Mouse (Mus musculus) spleen, postnatal 10 days (tissue): ENCODE data around the gene Lpcat2b.
"Not testable (repeated sequence)": the region's sequence is repeated elsewhere in the genome, so short reads cannot be mapped to it uniquely, and the experiment has no call there.

Source experiments
- DNase-seq, 2 experiments: peaks; one replicate each; pipeline ENCODE4 v3.0.0; 2021 to 2022; ENCODE audit warnings: low spot score in 2 of 2

Lpcat2b gene

DNA sequence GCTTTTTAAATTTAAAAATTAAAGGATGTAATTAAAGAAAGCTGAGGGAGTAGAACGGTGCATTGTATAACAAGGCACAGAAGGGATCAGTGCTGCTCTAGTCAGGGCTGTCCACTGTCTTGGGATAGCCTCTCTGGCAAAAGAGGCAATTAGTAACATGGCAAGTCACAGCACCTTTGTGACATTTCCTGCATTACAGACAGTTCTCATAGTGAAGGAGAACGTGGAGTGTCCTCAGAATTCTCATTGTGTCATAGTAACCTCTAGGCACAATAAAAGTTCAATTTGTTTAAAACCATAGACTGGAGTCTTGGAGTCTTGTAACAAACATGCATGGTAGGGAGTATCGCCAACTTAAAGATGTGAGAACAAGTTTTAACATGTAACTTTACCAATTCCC lies at the start of gene Lpcat2b:
TSS of gene Lpcat2b (plus strand) at position 301 of the 400 bp plus-strand sequence.
- no peak for DNase-seq

DNA sequence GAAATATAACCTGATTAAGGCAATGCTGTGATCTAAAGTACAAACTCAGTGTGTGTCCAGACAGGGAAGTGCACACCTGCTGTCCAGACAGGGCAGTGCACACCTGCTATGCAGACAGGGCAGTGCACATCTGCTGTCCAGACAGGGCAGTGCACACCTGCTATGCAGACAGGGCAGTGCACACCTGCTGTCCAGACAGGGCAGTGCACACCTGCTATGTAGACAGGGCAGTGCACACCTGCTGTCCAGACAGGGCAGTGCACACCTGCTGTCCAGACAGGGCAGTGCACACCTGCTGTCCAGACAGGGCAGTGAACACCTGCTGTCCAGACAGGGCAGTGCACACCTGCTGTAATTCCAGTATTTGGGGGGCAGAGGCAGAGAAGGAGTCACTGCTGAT lies 44.9 kb upstream of the Lpcat2b start:
- not testable (repeated sequence) for DNase-seq

DNA sequence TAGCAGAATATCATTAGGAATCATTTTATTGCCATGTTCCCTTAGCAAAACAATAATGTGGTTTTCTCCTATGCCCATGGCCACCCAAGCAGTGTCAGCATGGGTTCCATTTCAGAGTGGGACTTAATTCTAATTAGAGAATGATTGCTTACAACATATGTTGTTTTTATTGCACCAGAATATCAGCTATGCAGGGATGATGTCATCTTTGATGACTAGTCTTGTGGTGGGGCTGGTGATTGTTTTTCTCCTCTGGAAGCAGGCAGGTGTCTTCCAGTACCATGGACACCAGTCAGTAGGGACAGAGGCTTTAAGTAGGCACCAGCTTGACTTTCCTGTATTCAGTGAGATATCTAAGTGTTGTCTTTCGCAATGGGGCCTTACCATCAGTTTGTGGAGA lies 43.6 kb upstream of the Lpcat2b start:
- no peak for DNase-seq

DNA sequence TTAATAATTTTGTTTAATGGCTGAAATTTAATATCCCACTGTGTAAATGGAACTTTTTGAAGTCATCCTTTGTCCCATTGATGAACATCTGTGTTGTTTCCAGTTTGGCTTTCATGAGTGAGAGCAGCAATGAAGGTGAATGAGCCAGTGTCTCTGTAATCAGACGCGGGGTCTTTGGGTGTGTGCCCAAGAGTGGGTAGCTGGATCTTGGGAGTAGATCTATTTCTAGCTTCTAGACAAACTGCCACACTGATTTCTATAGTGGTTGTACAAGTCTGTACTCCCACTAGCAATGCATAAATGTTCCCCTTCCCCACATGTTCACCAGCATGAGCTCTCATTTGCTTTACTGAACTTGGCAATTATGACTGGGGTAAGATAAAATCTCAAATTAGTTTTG lies 42.0 kb upstream of the Lpcat2b start:
- DNase-seq, result no peak

DNA sequence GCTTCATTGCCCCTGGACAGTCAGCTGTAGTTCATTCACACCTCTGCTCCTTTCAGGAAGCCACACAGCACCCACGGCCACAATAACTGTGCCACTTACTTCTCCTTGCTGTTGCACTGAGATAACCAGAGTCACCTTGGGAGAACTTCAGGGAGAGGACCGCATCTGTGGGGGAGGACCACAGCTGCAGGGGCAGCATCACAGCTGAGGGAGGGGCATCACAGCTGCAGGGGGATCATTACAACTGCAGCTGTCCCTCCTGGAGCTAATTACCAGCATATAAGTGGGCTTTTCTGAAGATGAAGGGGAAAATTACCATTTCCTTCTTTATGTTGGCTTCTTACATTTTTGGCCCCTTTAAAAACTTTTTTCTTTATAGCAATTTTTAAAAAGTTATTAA lies 36.9 kb upstream of the Lpcat2b start:
- DNase-seq, result no peak

- DNase-seq, result no peak
These were observed 28.9 kb upstream of the Lpcat2b start, which contains the start of gene Ephx4 for GRCm38 (mm10) chr5:107402436-107402835. Gene Ephx4, plus strand, starts transcription at chr5:107402736.

DNA sequence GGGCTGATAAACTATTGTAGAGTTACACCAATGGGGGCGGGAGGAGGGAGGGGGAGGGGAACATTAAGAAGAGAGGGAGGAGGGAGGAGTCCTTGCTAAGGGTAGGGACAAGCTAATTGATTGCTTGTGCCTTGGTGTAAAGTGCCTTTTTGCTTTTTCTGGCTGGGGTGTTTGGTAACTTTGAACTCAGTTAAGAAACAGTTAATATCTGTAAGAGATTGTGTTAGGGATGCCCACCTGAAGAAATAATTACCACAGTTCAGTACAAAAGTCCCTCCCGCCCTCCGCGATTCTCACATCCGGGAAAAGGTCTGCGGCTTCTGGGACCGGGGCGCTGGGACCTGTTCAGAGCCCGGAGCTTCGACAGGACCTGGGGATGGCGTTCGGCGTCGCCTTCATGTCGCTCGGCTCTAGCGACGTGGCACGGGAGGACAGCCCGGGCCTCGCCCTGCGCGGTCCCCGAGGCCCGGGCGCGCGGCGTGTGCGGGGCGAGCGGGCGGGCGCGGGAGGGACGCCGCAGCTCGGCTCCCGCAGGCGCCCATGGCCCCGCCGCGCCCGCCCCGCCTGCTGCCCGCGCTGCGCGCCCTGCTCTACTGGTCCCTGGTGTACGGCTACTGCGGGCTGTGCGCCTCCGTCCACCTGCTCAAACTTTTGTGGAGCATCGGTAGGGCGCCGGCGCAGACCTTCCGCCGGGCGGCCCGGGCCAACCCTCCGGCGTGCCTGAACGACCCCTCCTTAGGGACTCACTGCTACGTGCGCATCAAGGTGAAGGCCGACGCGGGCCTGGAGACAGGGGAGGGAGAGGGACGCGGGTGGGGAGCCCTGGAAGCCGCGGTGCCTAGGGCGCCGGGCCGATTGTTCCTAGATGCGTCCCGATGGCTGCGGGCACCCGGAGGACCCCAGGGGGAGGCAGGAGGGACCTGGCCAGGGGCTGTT lies 28.1 kb upstream of the Lpcat2b start:
- DNase-seq, result peak in 1 of 2 experiments; percentile 17

- no peak for DNase-seq
These were observed 27.2 kb upstream of the Lpcat2b start for GRCm38 (mm10) chr5:107403947-107404684.

GRCm38 (mm10) chr5:107405361-107405760 lies 26.0 kb upstream of the Lpcat2b start:
- no peak for DNase-seq

DNA sequence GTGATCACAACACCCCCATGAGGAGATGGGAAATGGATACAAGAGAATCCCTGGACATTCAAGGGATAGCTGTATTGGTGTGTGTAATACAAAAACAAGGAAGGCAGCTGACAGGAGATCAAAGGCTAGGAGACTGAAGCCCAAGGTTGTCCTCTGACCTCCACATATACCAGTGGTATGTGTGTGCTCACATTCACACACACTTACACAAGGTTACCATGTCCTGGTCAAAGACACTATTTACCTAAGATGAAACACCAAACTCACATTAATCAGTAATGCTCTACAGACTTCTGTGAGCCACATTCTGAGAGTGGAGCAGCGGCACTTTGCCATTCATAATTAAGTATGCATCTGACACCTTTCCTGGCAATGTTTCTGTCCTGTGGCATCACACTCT lies 21.0 kb upstream of the Lpcat2b start:
- DNase-seq, result no peak

GRCm38 (mm10) chr5:107411326-107411725 lies 20.0 kb upstream of the Lpcat2b start:
- no peak for DNase-seq

DNA sequence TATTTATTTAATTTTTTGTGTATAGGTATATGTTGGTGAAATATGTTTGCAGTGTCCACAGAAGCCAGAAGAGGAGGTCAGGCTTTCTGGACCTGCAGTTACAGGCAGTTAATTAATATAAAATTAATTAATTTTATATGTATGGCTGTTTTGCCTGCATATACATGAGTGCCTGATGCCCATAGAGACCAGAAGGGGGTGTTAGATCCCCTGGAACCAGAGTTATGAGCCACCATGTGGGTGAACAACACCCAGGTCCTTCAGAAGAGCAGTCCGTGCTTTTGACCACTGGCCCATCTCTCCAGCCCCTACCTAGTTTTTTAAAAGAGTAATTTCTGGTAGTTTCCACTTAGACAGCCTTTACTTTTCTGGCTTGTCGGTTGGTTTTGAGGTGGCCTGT lies 19.1 kb upstream of the Lpcat2b start:
- no peak for DNase-seq

DNA sequence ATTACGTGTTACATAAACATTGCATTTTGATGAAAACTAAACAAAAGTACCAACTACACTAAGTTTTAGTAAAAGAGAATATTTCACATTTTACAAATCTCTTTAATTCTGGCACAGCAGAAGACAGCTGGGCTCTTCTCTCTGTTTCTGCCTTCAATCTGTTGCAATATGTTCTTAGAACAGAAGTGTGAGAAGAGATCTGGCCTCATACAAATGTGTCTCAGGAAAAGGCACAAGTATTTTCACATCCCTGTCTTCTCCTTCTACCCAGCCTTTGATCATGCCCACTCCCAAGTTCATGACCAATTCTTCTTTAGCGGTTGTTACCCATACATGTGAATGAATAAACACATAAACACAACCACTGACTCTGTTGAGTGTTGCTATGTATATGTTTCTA lies 16.3 kb upstream of the Lpcat2b start:
- no peak for DNase-seq

GRCm38 (mm10) chr5:107421676-107422075 lies 9.7 kb upstream of the Lpcat2b start:
- DNase-seq, result no peak

GRCm38 (mm10) chr5:107434001-107434400 lies 2.7 kb downstream of the Lpcat2b start:
- DNase-seq, result no peak

- no peak for DNase-seq
These were observed 4.8 kb downstream of the Lpcat2b start for GRCm38 (mm10) chr5:107436185-107436584.

GRCm38 (mm10) chr5:107436587-107437209 lies 5.3 kb downstream of the Lpcat2b start:
- DNase-seq, result peak in 1 of 2 experiments; percentile 35

DNA sequence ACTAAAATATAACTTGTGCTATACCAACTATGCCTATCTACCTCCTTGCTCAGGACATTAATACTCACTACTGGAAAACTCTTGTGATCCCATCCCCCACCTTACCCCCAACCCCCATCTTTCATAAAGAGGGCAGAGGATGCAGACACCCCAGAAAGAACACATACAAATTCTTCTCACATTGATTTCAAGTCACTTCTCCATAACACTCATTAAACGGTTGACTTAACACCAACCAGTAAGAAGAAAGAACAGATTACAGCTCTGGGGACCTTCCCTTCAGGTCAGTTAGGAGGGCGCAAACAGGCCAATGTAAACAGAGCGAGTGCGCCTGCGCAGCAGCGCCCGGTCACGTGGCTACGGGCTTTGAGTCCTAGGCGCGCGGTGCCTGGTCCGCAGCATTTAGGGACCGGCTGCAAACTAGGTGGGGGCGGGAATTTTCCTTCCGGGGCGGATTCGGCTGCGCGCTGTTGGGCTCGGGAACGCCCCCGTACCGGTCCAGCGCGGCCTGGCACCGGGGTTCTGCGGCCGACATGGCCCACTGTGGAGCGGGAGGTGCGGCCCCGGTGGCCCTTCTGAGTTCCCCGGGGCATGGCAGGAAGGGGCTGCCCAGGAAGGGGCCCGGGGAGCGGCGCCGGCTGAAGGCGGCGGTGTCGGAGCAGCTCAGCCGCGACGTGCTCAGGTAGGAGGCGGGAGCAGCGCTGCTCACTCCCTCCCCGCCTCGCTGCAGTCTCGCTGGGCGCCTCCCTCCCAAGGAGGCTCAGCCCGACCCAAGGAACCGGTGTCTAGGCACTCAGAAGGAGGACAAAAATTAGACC lies 6.3 kb downstream of the Lpcat2b start, which contains the start of gene Btbd8:
TSS of gene Btbd8 (plus strand) at position 534 of the 818 bp plus-strand sequence.
- peak; percentile 97 to 98 for DNase-seq

DNA sequence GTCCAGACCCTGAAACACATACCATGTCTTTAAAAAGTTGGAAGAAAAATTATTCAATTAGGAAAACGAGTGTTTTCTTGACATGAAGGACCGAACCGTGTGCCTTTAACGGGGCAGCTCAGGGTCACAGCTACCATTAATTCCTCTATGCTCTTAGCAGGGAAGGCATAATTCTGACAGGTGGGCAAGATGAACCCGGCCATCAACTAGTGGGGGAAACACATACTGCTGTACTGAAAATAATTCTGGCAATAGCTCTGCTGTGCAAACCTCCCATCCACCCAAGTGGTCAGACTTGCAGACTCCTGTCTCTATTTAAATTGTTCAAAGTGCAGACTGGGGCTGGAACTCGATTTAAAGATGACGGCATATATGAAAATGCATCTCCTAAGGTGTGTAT lies 7.0 kb downstream of the Lpcat2b start:
- no peak for DNase-seq

- DNase-seq, result no peak
These were observed 10.5 kb downstream of the Lpcat2b start for GRCm38 (mm10) chr5:107441881-107442280.

DNA sequence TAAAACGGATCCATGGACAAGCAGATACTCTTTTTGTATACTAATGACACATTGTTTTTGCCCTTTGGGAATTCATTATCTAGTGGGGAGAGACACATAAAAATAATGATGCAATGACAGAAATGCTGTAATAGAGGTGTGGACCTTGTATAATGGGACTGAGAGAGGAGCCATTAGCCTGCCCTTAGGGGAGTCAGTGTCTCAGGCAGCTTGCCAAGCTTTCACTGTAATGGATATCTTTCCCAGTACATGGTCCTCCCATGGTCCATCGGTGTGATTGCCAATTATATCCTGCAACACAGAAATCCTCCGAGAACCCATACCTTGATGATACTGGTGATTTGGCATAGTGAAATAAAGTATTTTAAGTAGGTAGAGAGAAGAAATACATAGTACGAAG lies 12.9 kb downstream of the Lpcat2b start:
- no peak for DNase-seq
